Mouse (Mus musculus) gastrocnemius, postnatal 10 days (tissue): ENCODE data around the gene Vps26a. TPM values are rescaled to one million over a fixed set of nuclear protein-coding genes. Genes with fewer than 3 reads are reported as not detected.

Source experiments
- DNase-seq: peaks from one replicate; pipeline ENCODE4 v3.0.0; 2021; ENCODE audit warnings: mixed read lengths
- total RNA-seq, 2 experiments: library from RNA; stranded (reverse); gene quantifications; 2 replicates each; pipeline ENCODE4 v1.2.3; 2021

Vps26a gene
- total RNA-seq, 2 experiments from 2014 or later, result 29.1 to 30.1 TPM

GRCm38 (mm10) chr10:62418831-62419356 lies 67.7 kb downstream of the Vps26a start:
- no peak for DNase-seq

DNA sequence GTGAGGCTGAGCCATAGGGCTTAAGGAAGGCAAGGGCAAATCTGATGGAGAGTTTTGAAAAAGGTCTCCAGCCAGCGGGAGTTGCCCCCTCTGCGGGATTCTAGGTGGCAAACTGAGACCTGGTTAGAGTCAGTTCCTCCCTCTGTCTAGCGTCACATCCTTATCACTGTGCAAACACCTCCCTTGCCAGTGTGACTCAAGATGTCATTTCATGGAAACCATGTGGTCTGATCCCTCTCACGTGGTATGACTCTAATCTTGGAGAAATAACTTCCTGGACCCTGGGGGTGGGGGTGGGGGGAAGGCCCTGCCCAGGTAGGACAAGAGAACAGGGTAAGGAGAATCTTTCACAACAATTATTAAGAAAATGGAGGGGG lies 73.0 kb downstream of the Vps26a start:
- no peak for DNase-seq

DNA sequence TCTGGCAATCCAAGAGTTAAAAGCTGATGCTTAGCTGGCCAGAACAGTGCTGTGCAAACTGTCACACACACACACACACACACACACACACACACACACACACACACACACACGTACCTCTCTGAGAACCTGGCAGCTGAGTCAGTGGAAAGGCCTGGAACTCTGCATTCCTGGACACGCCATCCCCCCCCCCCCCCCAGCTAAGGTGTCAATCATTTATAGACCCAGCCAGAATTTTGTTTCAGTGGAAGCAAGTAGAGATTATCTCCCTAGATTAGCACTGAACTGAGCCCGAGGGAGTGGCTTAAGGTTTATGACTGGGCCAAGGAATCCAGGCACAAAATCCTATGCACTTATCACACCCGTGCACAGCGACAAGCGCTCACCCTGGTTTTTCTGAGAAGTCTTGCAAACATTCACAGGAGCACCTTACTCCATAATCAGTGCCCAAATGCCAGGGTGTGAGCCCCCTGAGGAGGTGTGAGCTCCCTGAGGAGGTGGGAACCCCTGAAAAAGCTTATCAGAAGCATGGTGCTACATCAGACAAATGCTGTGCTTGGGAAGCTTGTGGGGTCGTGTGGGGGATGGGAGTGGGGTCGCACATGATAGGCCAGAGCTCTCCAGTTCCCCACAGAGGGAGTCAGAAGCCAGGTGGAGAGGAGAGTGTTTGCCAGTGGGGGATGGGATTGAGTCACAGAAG lies 73.5 kb downstream of the Vps26a start:
- DNase-seq, result no peak

- no peak for DNase-seq
Measured at GRCm38 (mm10) chr10:62411431-62412410, 74.9 kb downstream of the Vps26a start.

DNA sequence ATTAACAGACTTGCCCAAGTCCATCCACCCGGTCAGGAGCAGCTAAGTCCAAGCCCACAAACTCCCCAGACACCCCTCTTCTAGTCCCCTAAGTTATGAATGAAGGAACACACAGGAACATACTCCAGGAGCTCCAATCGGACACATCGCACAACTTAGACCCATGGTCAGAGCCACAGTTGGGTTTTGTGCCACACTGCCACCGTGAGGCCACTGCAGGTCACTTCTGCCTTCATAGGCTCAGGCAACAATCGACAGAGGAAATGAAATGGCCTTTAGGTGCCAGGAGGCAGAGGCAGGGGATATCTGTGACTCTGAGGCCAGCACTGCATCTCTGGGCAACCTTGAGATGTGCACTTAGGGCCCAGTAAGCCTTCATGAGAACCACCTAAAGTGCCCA lies 75.7 kb downstream of the Vps26a start:
- peak; percentile 74 for DNase-seq

Other genes with a start within 250 kb of the Vps26a start
- gene Tacr2, start 234.4 kb downstream of the Vps26a start, total RNA-seq, result not detected
- gene Hk1, start 106.9 kb downstream of the Vps26a start, total RNA-seq, result 10 to 100 TPM; 17.8 to 22.5 TPM
- gene Hkdc1, start 64.3 kb downstream of the Vps26a start, total RNA-seq, result under 1 TPM; 0.12 to 0.45 TPM
- under 1 TPM in 1 of 2 experiments, not detected in 1; 0.16 TPM for gene 4930507D05Rik, start 37.3 kb downstream of the Vps26a start, total RNA-seq
- gene Supv3l1, start 37.1 kb downstream of the Vps26a start, total RNA-seq, result 10 to 100 TPM; 16.7 to 23.9 TPM
- gene Srgn, start 40.6 kb upstream of the Vps26a start, total RNA-seq, result 10 to 100 TPM; 11.2 to 17.2 TPM
- gene Kif1bp, start 91.7 kb upstream of the Vps26a start, total RNA-seq, result 10 to 100 TPM; 20.9 to 23.5 TPM
- 10 to 100 TPM; 32.1 to 37.8 TPM for gene Ddx21, start 115.5 kb upstream of the Vps26a start, total RNA-seq
- gene Ddx50, start 164.4 kb upstream of the Vps26a start, total RNA-seq, result 10 to 100 TPM; 69.5 to 75.6 TPM
- gene Stox1, start 239.3 kb upstream of the Vps26a start, total RNA-seq, result under 1 TPM; 0.49 to 0.68 TPM